Mouse (Mus musculus) stomach, postnatal 0 days (tissue): ENCODE results near the gene Ap3d1.

ENCODE experiments used
- CTCF ChIP-seq: IDR thresholded peaks from 2 replicates; pipeline ENCODE4 v1.5.1; 2016; ENCODE audit warnings: antibody characterized with exemption, low read depth, mild to moderate bottlenecking, moderate library complexity
- EP300 ChIP-seq: optimal IDR thresholded peaks from 2 replicates; pipeline ENCODE3; 2016; ENCODE audit warnings: antibody characterized with exemption

DNA sequence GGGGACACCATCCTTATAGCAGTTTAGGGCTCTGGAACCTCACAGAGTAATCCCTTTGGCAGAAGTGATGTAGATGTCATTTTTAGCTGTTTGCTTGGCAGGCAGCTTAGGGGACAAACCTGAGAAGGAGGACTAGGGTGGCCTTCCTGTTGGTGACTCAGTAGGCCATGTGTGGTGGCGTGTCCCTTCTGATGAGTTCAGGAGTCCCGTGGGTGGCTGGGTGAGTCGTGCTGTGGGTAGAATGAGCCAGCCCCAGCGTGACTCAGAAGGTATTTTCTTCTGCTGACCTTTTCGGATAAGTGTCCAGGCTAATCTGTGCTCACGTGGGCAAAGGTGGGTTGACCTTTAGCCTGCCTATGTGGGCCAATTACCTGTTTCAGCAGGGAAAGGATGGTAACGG is 16.6 kb upstream of the Ap3d1 start:
- no peak for TF ChIP-seq CTCF
- TF ChIP-seq EP300, result no peak
